Mouse (Mus musculus) T-cell, adult 2 months (primary cell): ENCODE measurements around the gene Kyat3.

Source experiments
- DNase-seq: peaks from one replicate; pipeline ENCODE4 v3.0.0; 2022; ENCODE audit warnings: low spot score

The Kyat3 gene

DNA sequence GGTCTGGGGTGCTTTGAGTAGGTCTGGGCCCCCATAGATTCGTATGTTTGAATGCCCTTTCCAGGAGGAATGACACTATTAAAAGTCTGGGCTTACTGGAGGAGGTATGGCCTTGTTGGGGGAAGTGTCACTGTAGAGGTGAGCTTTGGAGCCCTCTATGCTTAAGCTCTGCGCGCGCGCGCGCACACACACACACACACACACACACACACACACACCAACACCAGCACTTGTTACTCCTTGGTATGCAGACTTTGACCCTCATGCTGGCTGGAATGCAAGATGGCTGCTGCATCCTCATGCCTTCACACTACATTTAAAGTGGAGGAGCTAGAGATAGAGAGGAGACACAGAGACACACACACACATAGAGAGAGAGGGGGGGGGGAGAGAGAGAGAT lies 46.8 kb downstream of the Kyat3 start:
- DNase-seq, result no peak

DNA sequence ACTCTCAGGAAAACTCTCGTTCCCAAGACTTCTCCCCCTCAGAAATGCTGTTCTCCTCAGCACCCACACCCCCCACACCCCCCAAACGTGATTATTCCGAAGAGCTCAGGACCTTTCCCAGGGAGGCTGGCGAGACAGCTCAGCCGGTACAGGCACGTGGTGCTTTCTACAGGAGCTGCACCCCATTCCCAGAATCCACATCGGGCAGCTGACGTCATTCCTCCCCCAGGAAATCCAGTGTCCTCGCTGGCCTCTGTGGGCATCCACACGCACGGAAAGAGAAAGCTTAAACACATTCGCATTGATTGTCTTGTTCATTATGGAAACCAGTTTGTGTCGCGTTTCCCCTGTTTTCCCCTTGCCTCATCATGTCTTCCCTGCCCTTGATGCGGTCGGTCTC lies 48.3 kb downstream of the Kyat3 start:
- DNase-seq, result no peak

DNA sequence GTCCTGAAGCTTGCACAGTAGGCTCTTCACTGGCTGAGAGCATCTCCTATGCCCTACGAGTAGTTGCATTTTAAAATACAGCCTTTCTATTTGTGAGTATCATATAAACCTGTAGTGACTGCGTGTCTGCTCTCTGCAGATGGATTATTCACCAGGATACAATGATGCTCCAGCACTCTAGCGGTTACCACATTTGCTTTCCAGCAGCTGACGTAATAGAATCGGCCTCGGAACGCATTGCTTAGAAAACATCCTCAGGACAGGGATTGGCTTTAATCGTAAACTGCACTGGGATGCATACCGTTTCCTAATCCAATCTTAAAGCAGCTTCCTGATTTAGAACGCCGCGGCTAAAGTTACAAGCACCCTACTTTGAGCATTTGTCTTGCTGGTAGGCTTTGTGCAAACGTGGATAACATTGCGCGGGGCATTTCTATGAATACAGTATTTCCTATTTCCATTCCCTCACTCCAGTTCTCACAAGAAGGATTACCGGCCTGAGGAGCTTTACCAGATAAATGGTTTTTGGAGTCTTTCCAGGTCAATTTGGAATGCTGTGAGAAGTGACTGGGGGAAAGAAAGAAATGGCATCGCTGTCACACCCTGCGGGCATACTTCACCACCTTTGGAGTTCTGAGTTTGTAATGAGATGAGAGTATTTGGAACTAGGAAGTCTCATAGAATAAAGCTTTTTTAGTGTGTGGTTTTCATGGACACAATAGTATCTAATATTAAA lies 54.4 kb downstream of the Kyat3 start:
- DNase-seq, result no peak

- DNase-seq, result no peak
Observed at GRCm38 (mm10) chr3:142757841-142758240, 57.0 kb downstream of the Kyat3 start.

- DNase-seq, result no peak
Observed at GRCm38 (mm10) chr3:142758593-142758992, 57.7 kb downstream of the Kyat3 start.

- no peak for DNase-seq
Observed at GRCm38 (mm10) chr3:142760356-142760755, 59.5 kb downstream of the Kyat3 start.

GRCm38 (mm10) chr3:142764995-142765777 lies 64.3 kb downstream of the Kyat3 start, which contains the start of gene Gtf2b:
Gtf2b (plus strand) TSS chr3:142765045.
- peak; percentile 94 for DNase-seq

- no peak for DNase-seq
Observed at GRCm38 (mm10) chr3:142765778-142766165, 64.9 kb downstream of the Kyat3 start.

DNA sequence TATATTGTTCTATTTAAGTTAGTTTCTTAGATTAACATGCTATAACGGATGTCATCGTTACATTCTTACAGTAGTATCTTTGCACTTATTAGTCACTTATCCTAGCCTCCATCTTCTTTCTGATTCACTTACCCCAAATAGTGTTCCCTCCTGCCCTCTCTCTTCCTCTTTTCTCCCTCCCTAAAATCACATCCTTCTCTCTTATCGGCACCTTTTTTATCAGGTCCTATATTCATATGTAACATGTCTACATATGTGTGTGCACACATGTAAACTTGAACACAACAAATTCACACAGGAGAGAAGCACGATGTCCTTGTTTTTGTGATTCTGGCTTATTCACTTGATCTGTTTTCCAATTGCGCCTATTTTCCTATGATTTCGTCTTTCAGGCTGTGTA lies 67.6 kb downstream of the Kyat3 start:
- DNase-seq, result no peak

DNA sequence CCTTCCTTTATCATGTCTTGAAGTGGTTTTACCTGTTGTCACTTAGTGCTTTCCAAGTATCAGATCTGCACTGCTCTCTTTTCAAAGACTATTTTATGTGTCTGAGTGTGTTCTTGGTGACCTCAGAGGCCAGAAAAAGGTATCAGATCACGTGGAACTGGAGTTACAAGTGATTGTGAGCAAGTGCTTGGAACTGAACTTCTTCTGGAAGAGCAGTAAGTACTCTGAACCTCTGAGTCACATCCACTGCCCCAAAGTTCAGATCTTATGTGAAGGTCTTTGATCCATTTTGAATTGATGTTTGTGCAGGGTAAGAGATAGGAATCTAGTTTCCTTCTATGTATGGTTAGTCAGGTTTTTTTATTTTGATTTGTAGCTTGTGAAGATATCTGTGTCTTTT lies 69.7 kb downstream of the Kyat3 start:
- no peak for DNase-seq

DNA sequence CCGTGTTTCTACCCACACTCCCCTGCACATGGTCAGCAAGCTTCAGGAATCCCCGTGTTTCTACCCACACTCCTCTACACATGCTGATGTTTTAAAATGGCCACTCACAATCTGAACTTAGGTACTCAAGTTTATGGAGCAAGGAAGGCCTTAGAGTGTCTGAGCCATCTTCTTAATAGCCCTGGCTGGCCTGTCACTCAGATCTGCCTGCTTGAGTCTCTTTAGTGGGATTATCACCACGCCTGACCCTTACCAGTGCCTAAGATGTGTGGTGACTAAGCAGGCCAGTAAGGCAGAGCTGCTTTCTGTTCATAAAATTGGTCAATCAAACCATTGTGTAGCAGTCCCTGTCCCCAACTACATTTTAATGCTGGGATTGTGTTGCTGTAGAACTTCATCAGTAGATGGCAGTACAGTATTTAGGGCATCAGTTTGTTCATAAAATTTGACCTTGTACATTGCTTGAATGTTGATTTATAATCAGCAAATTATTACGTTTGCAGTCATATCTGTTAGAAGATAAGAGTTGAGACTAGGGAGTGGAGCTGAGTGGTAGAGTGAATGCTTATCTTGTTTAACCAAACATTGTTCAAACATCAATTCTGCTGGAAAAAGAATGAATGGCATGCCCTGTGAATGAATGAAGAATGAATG lies 72.8 kb downstream of the Kyat3 start:
- DNase-seq, result no peak

DNA sequence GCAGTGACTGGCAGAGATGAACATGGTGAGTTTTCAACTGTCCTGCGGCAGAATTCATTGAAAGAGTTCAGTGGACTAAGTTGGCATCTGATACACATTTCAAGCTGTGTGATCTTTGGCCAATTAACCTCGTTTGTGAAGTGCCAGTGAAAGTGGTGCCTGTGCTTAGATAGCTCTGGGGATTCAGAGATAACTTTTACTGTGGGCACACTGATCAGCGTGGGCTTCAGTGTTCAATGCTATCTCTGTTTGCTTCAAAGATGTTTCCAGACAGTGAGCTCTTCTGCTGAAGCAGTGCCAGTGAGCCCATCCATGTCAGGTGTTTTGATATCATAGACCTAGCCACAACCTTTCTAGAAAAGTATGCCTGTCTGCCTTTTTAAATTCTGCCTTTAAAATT lies 76.4 kb downstream of the Kyat3 start:
- DNase-seq, result no peak

DNA sequence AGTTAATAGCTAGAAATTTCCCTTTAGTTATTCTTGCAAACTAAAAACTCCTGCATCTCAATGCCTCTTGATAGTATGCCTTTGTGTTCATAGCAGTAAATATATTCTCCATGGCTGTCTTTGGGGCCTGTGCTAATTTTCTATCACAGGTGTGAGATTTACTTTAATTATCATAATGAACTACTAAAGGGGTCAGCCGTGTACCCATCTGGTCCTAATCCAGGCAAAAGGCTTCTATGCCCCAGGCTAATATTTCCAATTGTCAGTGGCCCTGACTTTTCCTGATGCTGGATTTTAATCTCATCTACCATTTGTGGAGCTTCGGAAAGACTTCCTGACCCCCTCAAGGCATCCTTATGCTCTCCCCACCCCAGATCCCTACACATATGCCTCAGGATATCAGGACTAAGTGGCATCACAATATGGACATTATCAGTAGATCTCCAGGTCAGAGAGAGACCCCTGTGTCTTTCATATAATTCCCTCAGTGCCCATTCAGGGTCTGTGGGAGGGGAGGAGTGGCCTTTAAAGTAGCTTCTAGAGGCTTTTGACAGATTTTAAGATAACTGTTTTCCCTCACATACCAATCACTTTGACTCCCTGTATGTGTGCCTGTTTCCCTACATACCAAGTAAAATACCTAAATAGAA lies 85.7 kb downstream of the Kyat3 start:
- DNase-seq, result no peak

- no peak for DNase-seq
Observed at GRCm38 (mm10) chr3:142795587-142795986, 94.7 kb downstream of the Kyat3 start.
